Mouse (Mus musculus): ENCODE results near the gene Armc7.

DNA sequence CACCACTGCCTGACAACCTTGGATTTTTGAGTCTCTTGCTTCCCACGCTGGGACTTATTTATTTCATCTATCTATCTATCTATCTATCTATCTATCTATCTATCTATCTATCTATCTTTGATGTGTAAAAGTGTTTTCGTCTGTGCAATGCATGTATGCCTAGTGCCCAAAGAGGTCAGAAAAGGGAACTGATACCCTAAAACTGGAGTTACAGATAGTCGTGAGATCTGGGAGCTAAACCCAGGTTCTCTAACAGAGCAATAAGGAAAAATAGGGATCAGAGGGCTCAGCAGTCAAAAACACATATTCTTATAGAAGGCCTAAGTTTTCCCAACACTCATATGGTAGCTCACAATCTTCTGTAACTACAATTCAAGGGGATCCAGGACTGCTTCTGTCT lies 44.1 kb downstream of the Armc7 start:
- TF ChIP-seq CTCF (IDR thresholded peaks at IDR 0.05; ENCODE audit: low read depth, low read length), result no peak
- no peak for TF ChIP-seq GATA1 (IDR thresholded peaks at IDR 0.05; ENCODE audit: borderline replicate concordance, low read length)
- TF ChIP-seq POLR2AphosphoS5 (IDR thresholded peaks at IDR 0.05; ENCODE audit: insufficient replicate concordance, low read depth, low read length), result no peak
- no peak for TF ChIP-seq TAL1 (conservative IDR thresholded peaks at IDR 0.05; ENCODE audit: low read depth, low read length)
- no peak for TF ChIP-seq GATA2 (IDR thresholded peaks at IDR 0.05; ENCODE audit: borderline replicate concordance, low read depth, low read length)

All from G1E (cell line).